Mouse (Mus musculus) frontal cortex, adult 2 months (tissue): ENCODE measurements around the gene Aven. TPM values are rescaled to one million over a fixed set of nuclear protein-coding genes. Genes with fewer than 3 reads are reported as not detected.

Experiments used
- DNase-seq, 2 experiments: peaks; one replicate each; pipeline ENCODE4 v3.0.0; 2022; ENCODE audit warnings: low spot score in 1 of 2; ENCODE audit errors: extremely low spot score in 1 of 2
- polyA plus RNA-seq: library from polyadenylated mRNA; depleted of rRNA; stranded (reverse); fragments of >200 nt; gene quantifications from 2 replicates; pipeline ENCODE4 v1.2.3, GENCODE M21; 2012; rRNA removed

Aven gene
- polyA plus RNA-seq, 1 experiment: 8.7 TPM

- DNase-seq: peak; percentile 48 to 62
These were observed 139.8 kb downstream of the Aven start for GRCm38 (mm10) chr2:112632536-112632935.

- DNase-seq: no peak
These were observed 144.4 kb downstream of the Aven start for GRCm38 (mm10) chr2:112637206-112637605.

- DNase-seq: no peak
These were observed 161.1 kb downstream of the Aven start for GRCm38 (mm10) chr2:112653836-112654235.

- DNase-seq: no peak
These were observed 163.4 kb downstream of the Aven start for GRCm38 (mm10) chr2:112656131-112656530.

GRCm38 (mm10) chr2:112669461-112669860, 176.7 kb downstream of the Aven start:
- no peak for DNase-seq

- no peak for DNase-seq
These were observed 183.4 kb downstream of the Aven start for GRCm38 (mm10) chr2:112676175-112676574.

- no peak for DNase-seq
These were observed 184.0 kb downstream of the Aven start for GRCm38 (mm10) chr2:112676721-112677120.

- no peak for DNase-seq
These were observed 184.5 kb downstream of the Aven start for GRCm38 (mm10) chr2:112677246-112677645.

GRCm38 (mm10) chr2:112681817-112682216, 189.1 kb downstream of the Aven start:
- DNase-seq: no peak

Other genes starting within 250 kb of the Aven start
- 0.06 TPM in 1 of 2 replicates, not detected in the other for gene Nutm1, start 233.7 kb upstream of the Aven start, polyA plus RNA-seq
- 79.1 and 85.5 TPM in 2 replicates for gene Nop10, start 231.0 kb upstream of the Aven start, polyA plus RNA-seq
- gene Slc12a6, start 227.1 kb upstream of the Aven start, polyA plus RNA-seq: 106 and 115 TPM in 2 replicates
- gene Gm21985, start 226.7 kb upstream of the Aven start, polyA plus RNA-seq: 0.18 TPM in 1 of 2 replicates, not detected in the other
- gene Emc4, start 124.9 kb upstream of the Aven start, polyA plus RNA-seq: 202 and 210 TPM in 2 replicates
- 11.4 and 14.5 TPM in 2 replicates for gene Katnbl1, start 113.8 kb upstream of the Aven start, polyA plus RNA-seq
- gene Emc7, start 38.0 kb upstream of the Aven start, polyA plus RNA-seq: 29.4 and 32.1 TPM in 2 replicates
- 0.06 and 0.12 TPM in 2 replicates for gene Chrm5, start 12.2 kb upstream of the Aven start, polyA plus RNA-seq